Mouse (Mus musculus) CH12.LX (cell line): ENCODE measurements around the gene Ccnd3. TPM values are rescaled to one million over a fixed set of nuclear protein-coding genes. Genes with fewer than 3 reads are reported as not detected.
"Not testable (repeated sequence)": the region's sequence is repeated elsewhere in the genome, so short reads cannot be mapped to it uniquely, and the experiment has no call there.

Experiments
- DNase-seq: peaks from one replicate; pipeline ENCODE4 v3.0.0-alpha.2; 2013; ENCODE audit errors: extremely low read depth
- H3K27ac ChIP-seq: 2 replicates; pipeline ENCODE4 v1.5.1; 2012; ENCODE audit warnings: low read depth, mild to moderate bottlenecking, control low read depth, moderate library complexity; ENCODE audit not compliant: insufficient read depth
- H3K27me3 ChIP-seq: replicated peaks from 2 replicates; pipeline ENCODE3; 2012; ENCODE audit warnings: inconsistent platforms
- H3K36me3 ChIP-seq, 2 experiments: replicated peaks in 1 of 2; 2 replicates each; pipeline versions ENCODE3 to v1.6.1; 2012; ENCODE audit warnings: inconsistent platforms in 1 of 2, low read length in 1 of 2, mild to moderate bottlenecking in 1 of 2, mixed read lengths in 1 of 2, moderate library complexity in 1 of 2; ENCODE audit not compliant: control insufficient read depth in 1 of 2, insufficient read depth in 1 of 2
- H3K4me1 ChIP-seq, 2 experiments: 2 replicates each; pipeline ENCODE4 v1.6.1; 2012; ENCODE audit warnings: inconsistent platforms in 1 of 2, moderate library complexity in 1 of 2; ENCODE audit not compliant: insufficient read depth in 2 of 2, control insufficient read depth in 1 of 2
- H3K4me2 ChIP-seq: 2 replicates; pipeline ENCODE4 v1.6.1; 2012; ENCODE audit warnings: low read depth, mild to moderate bottlenecking, control low read depth; ENCODE audit not compliant: poor library complexity, insufficient read depth, severe bottlenecking
- H3K4me3 ChIP-seq, 3 experiments: fragments of 150-350 bp in 1 of 3; sonication (generic) in 1 of 3; replicated peaks in 1 of 3; 2 replicates each; pipeline versions ENCODE3 to v1.5.1; 2011 to 2012; ENCODE audit warnings: low read depth in 2 of 3, low read length in 2 of 3, mild to moderate bottlenecking in 2 of 3, moderate library complexity in 2 of 3, control low read depth in 1 of 3, improper control_type of control experiment in 1 of 3, inconsistent platforms in 1 of 3, mixed read lengths in 1 of 3; ENCODE audit not compliant: poor library complexity in 1 of 3
- H3K79me2 ChIP-seq: replicated peaks from 2 replicates; pipeline ENCODE4 v1.6.1; 2012; ENCODE audit warnings: mild to moderate bottlenecking, moderate library complexity; ENCODE audit not compliant: control insufficient read depth, poor library complexity, insufficient read depth, severe bottlenecking; ENCODE audit errors: extremely low read depth
- H3K9ac ChIP-seq: 2 replicates; pipeline ENCODE4 v1.6.1; 2012; ENCODE audit warnings: low read depth, mild to moderate bottlenecking, control low read depth, moderate library complexity; ENCODE audit not compliant: insufficient read depth
- H3K9me3 ChIP-seq: replicated peaks from 2 replicates; pipeline ENCODE3; 2012; ENCODE audit warnings: low read length, inconsistent platforms, mixed read lengths
- CHD2 ChIP-seq: IDR thresholded peaks from 2 replicates; pipeline ENCODE4 v1.6.1; 2011; ENCODE audit warnings: low read length, improper control_type of control experiment
- MAX ChIP-seq: IDR thresholded peaks from 2 replicates; pipeline ENCODE4 v1.6.1; 2011; ENCODE audit warnings: low read length, improper control_type of control experiment
- MEF2A ChIP-seq: IDR thresholded peaks from 2 replicates; pipeline ENCODE4 v1.6.1; 2014; ENCODE audit warnings: low read depth, mild to moderate bottlenecking, inconsistent platforms, low read length, improper control_type of control experiment, borderline replicate concordance
- POLR2A ChIP-seq: IDR thresholded peaks from 2 replicates; pipeline ENCODE4 v1.6.1; 2011; ENCODE audit warnings: low read depth, mild to moderate bottlenecking, improper control_type of control experiment, low read length
- RAD21 ChIP-seq: IDR thresholded peaks from 2 replicates; pipeline ENCODE4 v1.6.1; 2011; ENCODE audit warnings: low read depth, mild to moderate bottlenecking, low read length, improper control_type of control experiment, moderate library complexity
- RCOR1 ChIP-seq: conservative IDR thresholded peaks from 2 replicates; pipeline ENCODE4 v1.6.1; 2012; ENCODE audit warnings: low read depth, mild to moderate bottlenecking, inconsistent platforms, low read length, improper control_type of control experiment
- ZC3H11A ChIP-seq: IDR thresholded peaks from 2 replicates; pipeline ENCODE4 v1.6.1; 2012; ENCODE audit warnings: low read depth, mild to moderate bottlenecking, inconsistent platforms, low read length, improper control_type of control experiment
- ZMIZ1 ChIP-seq: IDR thresholded peaks from 2 replicates; pipeline ENCODE4 v1.6.1; 2012; ENCODE audit warnings: low read depth, mild to moderate bottlenecking, inconsistent platforms, low read length, improper control_type of control experiment
- dilution Hi-C: fragments of 300-500 bp; cut with MboI; formaldehyde crosslinking; loops from 2 replicates; pipeline ENCODE4 v1.14.3; 2020; ENCODE audit warnings: low sequenced_read_pairs; ENCODE audit not compliant: extremely low pct_unique_long_range_greater_than_20kb, extremely low pct_ligation_motif_present
- in situ Hi-C: fragments of 300-500 bp; cut with MboI; formaldehyde crosslinking; loops from 3 replicates; pipeline ENCODE4 v1.14.3; 2019; ENCODE audit warnings: low sequenced_read_pairs, low pct_ligation_motif_present, low pct_unique_long_range_greater_than_20kb, mixed read lengths
- polyA plus RNA-seq: library from polyadenylated mRNA; unstranded; fragments of >175 nt; gene quantifications from 2 replicates; pipeline ENCODE4 v1.2.1, GENCODE M21; 2012; ENCODE audit warnings: low read depth; ENCODE audit not compliant: insufficient read length
- total RNA-seq, 2 experiments: library from RNA; depleted of rRNA; stranded (reverse); fragments of 300-350 nt in 1 of 2; fragments of >200 nt in 1 of 2; gene quantifications; 2 replicates each; pipeline ENCODE4 v1.2.3; 2012 to 2014

The Ccnd3 gene
- total and polyA plus RNA-seq, 3 experiments: 30.6 to 121 (median 48.7) TPM

DNA sequence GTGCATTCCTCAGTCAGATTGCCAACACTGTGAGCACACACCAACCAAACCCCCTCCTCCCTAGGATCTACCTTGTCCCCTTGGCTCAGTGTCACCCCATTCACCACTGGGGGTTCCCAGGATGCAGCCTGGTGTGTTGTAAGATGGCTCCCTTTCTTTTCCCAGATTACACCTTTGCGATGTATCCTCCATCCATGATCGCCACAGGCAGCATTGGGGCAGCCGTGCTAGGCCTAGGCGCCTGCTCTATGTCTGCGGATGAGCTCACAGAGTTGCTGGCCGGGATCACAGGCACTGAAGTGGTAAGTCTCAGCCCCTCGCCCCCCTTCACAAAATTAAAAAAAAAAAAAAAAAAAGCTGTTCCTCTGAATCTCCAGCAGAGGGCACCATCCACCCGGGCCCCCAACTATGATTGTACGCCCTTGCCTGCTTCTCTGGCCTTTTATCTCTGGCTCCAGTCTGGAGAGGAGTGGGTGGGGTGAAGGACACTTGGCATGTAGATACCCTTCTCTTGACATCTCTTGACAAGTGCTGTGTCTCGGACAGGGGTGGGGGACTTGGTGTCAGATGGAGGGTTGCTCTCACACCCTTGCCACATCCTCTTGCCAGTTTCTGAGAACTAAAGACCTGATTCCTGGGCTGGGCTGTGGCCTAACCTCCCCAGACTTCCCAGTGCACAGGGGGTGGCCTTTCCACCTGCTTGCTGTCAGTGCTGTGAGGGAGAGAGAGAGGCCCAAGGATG is 93.2 kb downstream of the Ccnd3 start (continued):
- TF ChIP-seq MAX: no peak
- TF ChIP-seq RAD21: peak; percentile 39
- TF ChIP-seq RCOR1: no peak
- TF ChIP-seq, all 38 proteins: peak for 6

DNA sequence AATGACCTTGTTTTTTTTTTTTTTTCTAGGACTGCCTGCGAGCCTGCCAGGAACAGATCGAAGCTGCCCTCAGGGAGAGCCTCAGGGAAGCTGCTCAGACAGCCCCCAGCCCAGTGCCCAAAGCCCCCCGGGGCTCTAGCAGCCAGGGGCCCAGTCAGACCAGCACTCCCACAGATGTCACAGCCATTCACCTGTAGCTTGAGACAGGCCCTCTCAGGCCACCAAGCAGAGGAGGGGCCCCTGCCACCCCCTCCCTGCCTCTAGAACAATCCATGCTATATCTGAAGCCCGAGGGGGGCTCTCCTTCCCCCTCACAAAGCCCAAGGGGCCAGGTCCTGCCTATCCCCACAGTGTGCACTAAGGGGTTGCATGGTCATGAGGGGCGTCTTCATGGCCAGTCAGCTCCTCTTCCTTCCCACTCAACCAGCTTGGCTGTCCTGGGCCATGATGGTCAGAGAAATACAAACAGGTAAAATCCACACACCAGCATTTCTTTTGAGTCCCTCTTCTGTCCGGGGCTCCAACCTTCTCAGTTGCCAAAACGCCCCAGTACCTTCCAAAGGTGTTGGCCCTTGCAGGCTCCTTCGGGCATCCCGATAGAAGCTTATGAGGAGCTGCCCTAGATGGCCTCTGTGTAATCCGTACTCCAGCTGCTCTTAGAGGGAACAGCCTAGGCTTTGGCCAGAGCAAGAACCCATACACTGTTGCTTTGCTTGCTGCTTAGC is 93.9 kb downstream of the Ccnd3 start:
- DNase-seq, H3K79me2 ChIP-seq, H3K4me2 ChIP-seq, H3K9me3 ChIP-seq, H3K27ac ChIP-seq, in situ Hi-C loops, dilution Hi-C loops, H3K4me3 ChIP-seq, H3K9ac ChIP-seq, H3K27me3 ChIP-seq: not testable (repeated sequence)
- peaks cover 49 to 76% of the 10 kb centered on the region in 2 experiments for H3K36me3 ChIP-seq
- peaks cover 11 to 47% of the 10 kb centered on the region in 2 experiments; a peak in 3 of 4 replicates for H3K4me1 ChIP-seq

DNA sequence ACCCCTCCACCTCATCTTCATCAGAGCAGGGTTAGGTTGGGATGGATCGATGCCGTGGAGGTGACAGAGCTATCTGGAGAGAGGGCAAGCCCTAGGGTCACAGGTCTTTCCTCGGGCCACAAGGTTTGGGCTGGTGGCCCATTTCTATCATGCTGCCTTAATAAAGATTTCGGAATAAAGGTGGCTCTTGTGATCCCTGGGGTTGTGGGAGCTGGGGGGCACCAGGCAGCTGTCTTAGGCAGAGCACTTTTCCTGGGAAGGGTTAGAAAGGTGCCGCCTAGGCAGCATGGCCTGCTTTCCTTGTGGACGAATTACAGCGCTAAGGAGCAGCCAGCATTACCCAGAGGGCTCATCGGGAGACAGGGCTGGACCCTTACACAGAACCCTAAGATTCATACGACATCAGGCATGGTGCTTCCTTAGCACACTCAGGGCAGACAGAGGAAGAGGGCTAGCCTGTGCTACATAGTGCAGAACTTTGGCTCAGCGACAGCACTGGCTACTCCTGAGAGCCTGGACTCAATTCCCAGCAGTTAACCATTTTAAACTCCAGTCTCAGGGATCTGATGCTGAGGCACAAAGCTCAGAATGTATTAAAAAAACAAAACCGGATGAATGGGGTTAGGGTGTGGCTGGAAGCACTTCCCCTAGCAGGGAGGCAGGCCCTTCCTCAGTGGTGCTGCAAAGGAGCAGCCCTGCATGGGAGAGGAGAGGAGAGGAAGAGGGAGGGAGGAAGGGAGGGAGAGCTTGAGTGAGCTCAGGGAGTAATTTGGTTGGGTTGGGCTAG is 94.9 kb downstream of the Ccnd3 start:
- no peaks in the 10 kb centered on the region for H3K27me3 ChIP-seq
- peaks cover 4% of the 10 kb centered on the region; the same call in 1 of the 2 replicates for H3K79me2 ChIP-seq
- dilution Hi-C loops (no loop called here), in situ Hi-C loops (loop anchor here (5.0 to 25.0 kb wide), 2 partner anchors 87 to 212 kb away; partner anchors contain the start of gene Guca1b)
- H3K9ac ChIP-seq: no peak overlapping the region
- H3K9me3 ChIP-seq: no peaks in the 10 kb centered on the region
- peaks cover 58 to 86% of the 10 kb centered on the region in 2 experiments for H3K36me3 ChIP-seq
- DNase-seq: no peak
- H3K4me2 ChIP-seq: no peak overlapping the region
- peak overlapping the region; percentile 22; the same call in 1 of the 2 replicates for H3K27ac ChIP-seq
- TF ChIP-seq MEF2A: no peak
- TF ChIP-seq CHD2: peak; percentile 6; the same call in 1 of the 2 replicates
- TF ChIP-seq ZC3H11A: no peak
- no peak for TF ChIP-seq ZMIZ1
- TF ChIP-seq POLR2A: peak; percentile 3; the same call in 1 of the 2 replicates
- peaks cover 8 to 44% of the 10 kb centered on the region in 2 experiments; a peak in 3 of 4 replicates for H3K4me1 ChIP-seq
- H3K4me3 ChIP-seq: no peak overlapping the region
